In the genomic region with DNA sequence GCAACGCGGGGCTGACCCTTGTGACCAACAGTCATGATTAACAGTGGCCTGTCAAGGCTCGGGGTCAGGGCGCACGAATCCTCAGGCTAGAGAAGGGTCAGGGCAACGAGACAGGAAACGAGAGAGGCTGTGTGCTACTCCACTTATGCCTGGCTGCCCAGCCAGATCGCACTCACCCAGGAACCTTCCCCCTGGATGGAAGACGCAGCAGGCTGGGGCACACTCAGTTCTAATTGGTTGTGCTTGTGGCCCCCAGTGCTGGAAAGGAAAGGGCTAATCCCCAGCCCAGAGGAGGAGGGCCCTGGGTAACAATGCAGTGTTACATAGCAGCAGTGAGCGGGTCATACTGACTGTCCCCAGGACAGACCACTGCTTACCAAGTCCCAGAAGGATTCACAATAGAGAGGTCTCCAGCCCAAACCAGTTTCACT, we compare ENCODE assay signal across 12 mouse cellular contexts.
A peak's percentile ranks its signal among the peaks of the same experiment; 100 is the strongest.
DNase-seq lines count a peak whose midpoint lies in the region; ATAC-seq lines count a peak whose summit lies in the region.
"Had no signal": no experiment of that assay in that cellular context is flagged by ENCODE, and none has a peak within 500 bp of the region (broad histone marks: within the 10 kb centered on the region; RNA-seq: fewer than 3 reads in every experiment).

No protein-coding gene starts in this region.

- H3K4me1 ChIP-seq in heart, embryonic 13.5 days = peaks cover 69% of the 10 kb centered on the region
- peaks cover 34% of the 10 kb centered on the region for H3K4me1 ChIP-seq in embryonic facial prominence, embryonic 11.5 days (ENCODE audit: control insufficient read depth, insufficient read depth, low read length)
- peaks cover 51% of the 10 kb centered on the region for H3K4me1 ChIP-seq in kidney, embryonic 15.5 days
- H3K4me1 ChIP-seq in midbrain, embryonic 16.5 days (ENCODE audit: control insufficient read depth, insufficient read depth, low read length) = peaks cover 31% of the 10 kb centered on the region

- no peak overlapping the region for H3K4me2 ChIP-seq in heart, embryonic 13.5 days
- H3K4me2 ChIP-seq in embryonic facial prominence, embryonic 11.5 days (ENCODE audit: low read depth, low read length) = no peak overlapping the region
- 0 out of 2 replicates have a peak overlapping the region, but pooled peaks have one; percentile 5 for H3K4me2 ChIP-seq in kidney, embryonic 15.5 days
- no peak overlapping the region for H3K4me2 ChIP-seq in midbrain, embryonic 16.5 days (ENCODE audit: low read length)
- H3K4me2 ChIP-seq: embryonic facial prominence, embryonic 15.5 days; liver, embryonic 15.5 days had no signal

- peak overlapping the region; percentile 50; the same call in 1 of the 2 replicates for H3K9ac ChIP-seq in heart, embryonic 13.5 days
- no peak overlapping the region for H3K9ac ChIP-seq in embryonic facial prominence, embryonic 11.5 days (replicated peaks; ENCODE audit: low read length)
- H3K9ac ChIP-seq in kidney, embryonic 15.5 days = no peak overlapping the region
- no peak overlapping the region for H3K9ac ChIP-seq in midbrain, embryonic 16.5 days (ENCODE audit: low read depth, low read length)
- H3K9ac ChIP-seq: embryonic facial prominence, embryonic 15.5 days; liver, embryonic 15.5 days had no signal

- H3K36me3 ChIP-seq in heart, embryonic 13.5 days = no peaks in the 10 kb centered on the region
- no peaks in the 10 kb centered on the region for H3K36me3 ChIP-seq in embryonic facial prominence, embryonic 11.5 days (replicated peaks; ENCODE audit: control insufficient read depth, insufficient read depth, low read depth, low read length)
- H3K36me3 ChIP-seq in kidney, embryonic 15.5 days = no peaks in the 10 kb centered on the region
- no peaks in the 10 kb centered on the region for H3K36me3 ChIP-seq in midbrain, embryonic 16.5 days (ENCODE audit: control insufficient read depth, insufficient read depth, low read length)
- H3K36me3 ChIP-seq: embryonic facial prominence, embryonic 15.5 days; liver, embryonic 15.5 days had no signal

- H3K27me3 ChIP-seq in heart, embryonic 13.5 days (replicated peaks) = peaks cover 13% of the 10 kb centered on the region; the same call in 1 of the 2 replicates
- H3K27me3 ChIP-seq in embryonic facial prominence, embryonic 11.5 days (ENCODE audit: control insufficient read depth, insufficient read depth, low read length) = no peaks in the 10 kb centered on the region
- peaks cover 94% of the 10 kb centered on the region for H3K27me3 ChIP-seq in kidney, embryonic 15.5 days
- H3K27me3 ChIP-seq in midbrain, embryonic 16.5 days (ENCODE audit: control insufficient read depth, insufficient read depth, low read depth, low read length) = peaks cover under 1% of the 10 kb centered on the region; the same call in 1 of the 2 replicates

- WGBS in heart, embryonic 13.5 days = 36% methylated on average over 10 of the region's 10 CpGs
- WGBS in embryonic facial prominence, embryonic 11.5 days = 7% methylated on average over 10 of the region's 10 CpGs
- WGBS in kidney, embryonic 15.5 days = 8% methylated on average over 10 of the region's 10 CpGs
- WGBS in midbrain, embryonic 16.5 days = 15% methylated on average over 10 of the region's 10 CpGs

- no peak for DNase-seq in heart, postnatal 25 days (ENCODE audit: low spot score)
- no peak for DNase-seq in embryonic facial prominence, embryonic 11.5 days (ENCODE audit: low spot score)
- DNase-seq in urinary bladder, adult 2 months (ENCODE audit: low spot score) = no peak
- no peak for DNase-seq in heart, postnatal 36 days
- DNase-seq: spleen, adult 18-20 months had no signal

- intact Hi-C loops in heart, postnatal 25 days (cut with DNase I) = no loop called here
- intact Hi-C loops in heart, postnatal 36 days (cut with DNase I) = no loop called here

- no peaks in the 10 kb centered on the region for H3K9me3 ChIP-seq in heart, embryonic 13.5 days
- H3K9me3 ChIP-seq in embryonic facial prominence, embryonic 11.5 days (replicated peaks; ENCODE audit: control insufficient read depth, low read length) = no peaks in the 10 kb centered on the region
- H3K9me3 ChIP-seq in kidney, embryonic 15.5 days (replicated peaks) = no peaks in the 10 kb centered on the region
- H3K9me3 ChIP-seq in midbrain, embryonic 16.5 days (replicated peaks; ENCODE audit: control insufficient read depth, low read length, poor library complexity, severe bottlenecking) = no peaks in the 10 kb centered on the region
- H3K9me3 ChIP-seq: embryonic facial prominence, embryonic 15.5 days; liver, embryonic 15.5 days had no signal

- no peak overlapping the region for H3K4me3 ChIP-seq in heart, embryonic 13.5 days
- H3K4me3 ChIP-seq in embryonic facial prominence, embryonic 11.5 days (ENCODE audit: low read depth, low read length) = no peak overlapping the region
- no peak overlapping the region for H3K4me3 ChIP-seq in kidney, embryonic 15.5 days (replicated peaks)
- no peak overlapping the region for H3K4me3 ChIP-seq in midbrain, embryonic 16.5 days (ENCODE audit: low read depth, low read length)
- H3K4me3 ChIP-seq: embryonic facial prominence, embryonic 15.5 days; liver, embryonic 15.5 days; myocyte had no signal

- no peak for ATAC-seq in heart, embryonic 13.5 days (ENCODE audit: extremely low read depth, insufficient number of reproducible peaks, low FRiP score, low TSS enrichment)
- no peak for ATAC-seq in embryonic facial prominence, embryonic 11.5 days (replicated peaks; ENCODE audit: insufficient number of reproducible peaks, low FRiP score, low TSS enrichment, low read depth)
- no peak for ATAC-seq in kidney, embryonic 15.5 days (replicated peaks; ENCODE audit: low FRiP score)
- ATAC-seq in midbrain, embryonic 16.5 days = peak; percentile 30; the same call in 1 of the 2 replicates
- ATAC-seq in megakaryocyte progenitor cell, adult 5-6 weeks (replicated peaks; ENCODE audit: poor library complexity) = no peak

- H3K27ac ChIP-seq in heart, embryonic 13.5 days (replicated peaks) = 0 out of 2 replicates have a peak overlapping the region, but pooled peaks have one; percentile 12
- H3K27ac ChIP-seq in embryonic facial prominence, embryonic 11.5 days (replicated peaks; ENCODE audit: low read depth, low read length) = peak overlapping the region; percentile 39
- no peak overlapping the region for H3K27ac ChIP-seq in kidney, embryonic 15.5 days
- H3K27ac ChIP-seq in midbrain, embryonic 16.5 days (ENCODE audit: low read length) = no peak overlapping the region
- H3K27ac ChIP-seq: embryonic facial prominence, embryonic 15.5 days; liver, embryonic 15.5 days had no signal

Comparison
In these comparisons a context has a peak if more than half of its experiments do, and no peak if none do; other contexts are left out.
1. H3K27ac ChIP-seq: peak in heart, embryonic 13.5 days (single experiment) and embryonic facial prominence, embryonic 11.5 days (single experiment); none in kidney, embryonic 15.5 days (single experiment) and midbrain, embryonic 16.5 days (single experiment).